Mouse (Mus musculus) forebrain, embryonic 16.5 days (tissue): ENCODE results near the gene Zbtb22. TPM values are rescaled to one million over a fixed set of nuclear protein-coding genes. Genes with fewer than 3 reads are reported as not detected.
A peak's percentile ranks its signal among the peaks of the same experiment; 100 is the strongest.

Experiments used
- ATAC-seq: fragments of 200-750 bp; cut with Nextera tagmentation; 2 replicates; pipeline ENCODE4 v1.8.0; 2017; ENCODE audit warnings: mild to moderate bottlenecking, moderate library complexity
- H3K27ac ChIP-seq: fragments of 300-500 bp; sonication (generic); 2 replicates; pipeline ENCODE4 v1.5.1; 2014; ENCODE audit warnings: low read length, control low read depth
- H3K27me3 ChIP-seq: fragments of 300-500 bp; sonication (generic); replicated peaks from 2 replicates; pipeline ENCODE4 v1.6.1; 2014; ENCODE audit warnings: low read length; ENCODE audit not compliant: control insufficient read depth, insufficient read depth
- H3K36me3 ChIP-seq: fragments of 300-500 bp; sonication (generic); 2 replicates; pipeline ENCODE4 v1.6.1; 2014; ENCODE audit not compliant: control insufficient read depth, insufficient read depth
- H3K4me1 ChIP-seq: fragments of 300-500 bp; sonication (generic); replicated peaks from 2 replicates; pipeline ENCODE4 v1.6.1; 2014; ENCODE audit warnings: low read length; ENCODE audit not compliant: control insufficient read depth, insufficient read depth
- H3K4me2 ChIP-seq: fragments of 300-500 bp; sonication (generic); 2 replicates; pipeline ENCODE4 v1.6.1; 2014; ENCODE audit warnings: mild to moderate bottlenecking, low read length, control low read depth
- H3K4me3 ChIP-seq: fragments of 300-500 bp; sonication (generic); replicated peaks from 2 replicates; pipeline ENCODE4 v1.5.1; 2014; ENCODE audit warnings: mild to moderate bottlenecking, low read length, control low read depth
- H3K9ac ChIP-seq: fragments of 300-500 bp; sonication (generic); replicated peaks from 2 replicates; pipeline ENCODE4 v1.6.1; 2014; ENCODE audit warnings: low read depth, low read length, control low read depth
- H3K9me3 ChIP-seq: fragments of 300-500 bp; sonication (generic); 2 replicates; pipeline ENCODE4 v1.6.1; 2016; ENCODE audit warnings: low read length; ENCODE audit not compliant: control insufficient read depth
- WGBS: fragments of 180-500 bp; shearing (Covaris S2); extraction: QIAGEN DNeasy Blood & Tissue Kit; methylation state at CpG from one replicate; pipeline ENCODE4 v1.1.7; 2014; 5-methylcytosine and 5-hydroxymethylcytosine counted together
- polyA plus RNA-seq: library from polyadenylated mRNA; unstranded; fragments of >200 nt; fragmentation: Nextera tagmentation; extraction: Ambion mirVana; gene quantifications from 2 replicates; pipeline ENCODE4 v1.2.1, GENCODE M21; 2015

Zbtb22 gene
- polyA plus RNA-seq, 1 experiment from 2014 or later, result 17.1 TPM

- H3K36me3 ChIP-seq, result peaks cover 25% of the 10 kb centered on the region
- ATAC-seq, result no peak
- peak overlapping the region; percentile 84 for H3K9ac ChIP-seq
- peaks cover 26% of the 10 kb centered on the region for H3K4me1 ChIP-seq
- no peaks in the 10 kb centered on the region for H3K27me3 ChIP-seq
- H3K9me3 ChIP-seq, result no peaks in the 10 kb centered on the region
- peak overlapping the region; percentile 74 for H3K4me3 ChIP-seq
- WGBS, result 52% methylated on average over 11 of the region's 11 CpGs
- peak overlapping the region; percentile 52 for H3K4me2 ChIP-seq
- no peak overlapping the region; the same call in 1 of the 2 replicates for H3K27ac ChIP-seq
Measured at GRCm38 (mm10) chr17:33910346-33911051, 5.2 kb upstream of the Zbtb22 start.

- no peak for ATAC-seq
- Histone ChIP-seq H3K4me1 (peaks cover 28% of the 10 kb centered on the region), H3K4me3 (no peak overlapping the region), H3K9me3 (no peaks in the 10 kb centered on the region), H3K9ac (no peak overlapping the region), H3K27ac (no peak overlapping the region), H3K27me3 (no peaks in the 10 kb centered on the region), H3K36me3 (peaks cover 25% of the 10 kb centered on the region), H3K4me2 (no peak overlapping the region)
- 94% methylated on average over 31 of the region's 31 CpGs for WGBS
Measured at GRCm38 (mm10) chr17:33911052-33911812, 4.5 kb upstream of the Zbtb22 start.

GRCm38 (mm10) chr17:33911813-33912414, 3.8 kb upstream of the Zbtb22 start:
- WGBS, result 90% methylated on average over 28 of the region's 28 CpGs
- H3K27ac ChIP-seq, result no peak overlapping the region
- H3K9ac ChIP-seq, result no peak overlapping the region
- peaks cover 25% of the 10 kb centered on the region for H3K36me3 ChIP-seq
- no peaks in the 10 kb centered on the region for H3K9me3 ChIP-seq
- no peaks in the 10 kb centered on the region for H3K27me3 ChIP-seq
- no peak for ATAC-seq
- H3K4me2 ChIP-seq, result no peak overlapping the region
- H3K4me3 ChIP-seq, result no peak overlapping the region
- peaks cover 33% of the 10 kb centered on the region for H3K4me1 ChIP-seq

- Histone ChIP-seq H3K4me2 (no peak overlapping the region), H3K27ac (no peak overlapping the region), H3K36me3 (peaks cover 25% of the 10 kb centered on the region), H3K9ac (no peak overlapping the region), H3K27me3 (no peaks in the 10 kb centered on the region), H3K4me1 (peaks cover 30% of the 10 kb centered on the region), H3K4me3 (no peak overlapping the region), H3K9me3 (no peaks in the 10 kb centered on the region)
- no peak for ATAC-seq
- WGBS, result 90% methylated on average over 10 of the region's 10 CpGs
Measured at GRCm38 (mm10) chr17:33913264-33913663, 2.4 kb upstream of the Zbtb22 start.

GRCm38 (mm10) chr17:33913905-33914304, 1.8 kb upstream of the Zbtb22 start:
- 96% methylated on average over 8 of the region's 8 CpGs for WGBS
- peaks cover 25% of the 10 kb centered on the region for H3K36me3 ChIP-seq
- no peak overlapping the region for H3K9ac ChIP-seq
- ATAC-seq, result no peak
- H3K27me3 ChIP-seq, result no peaks in the 10 kb centered on the region
- no peak overlapping the region for H3K27ac ChIP-seq
- H3K4me2 ChIP-seq, result no peak overlapping the region
- H3K4me1 ChIP-seq, result peaks cover 34% of the 10 kb centered on the region
- no peaks in the 10 kb centered on the region for H3K9me3 ChIP-seq
- H3K4me3 ChIP-seq, result no peak overlapping the region

GRCm38 (mm10) chr17:33914969-33915391, 724 bp upstream of the Zbtb22 start:
- no peak overlapping the region for H3K27ac ChIP-seq
- no peak for ATAC-seq
- H3K27me3 ChIP-seq, result no peaks in the 10 kb centered on the region
- H3K36me3 ChIP-seq, result peaks cover 25% of the 10 kb centered on the region
- H3K9ac ChIP-seq, result no peak overlapping the region
- peaks cover 43% of the 10 kb centered on the region for H3K4me1 ChIP-seq
- WGBS, result 60% methylated on average over 13 of the region's 13 CpGs
- peak overlapping the region; percentile 53; the same call in 1 of the 2 replicates for H3K4me3 ChIP-seq
- H3K9me3 ChIP-seq, result no peaks in the 10 kb centered on the region
- H3K4me2 ChIP-seq, result peak overlapping the region; percentile 66

- H3K27ac ChIP-seq, result peak overlapping the region; percentile 79
- peak overlapping the region; percentile 53 for H3K4me3 ChIP-seq
- peak overlapping the region; percentile 65 for H3K9ac ChIP-seq
- WGBS, result 2% methylated on average over 14 of the region's 20 CpGs
- peak; percentile 24 for ATAC-seq
- H3K4me2 ChIP-seq, result peak overlapping the region; percentile 66
- H3K36me3 ChIP-seq, result peaks cover 23% of the 10 kb centered on the region
- H3K27me3 ChIP-seq, result no peaks in the 10 kb centered on the region
- H3K4me1 ChIP-seq, result peaks cover 44% of the 10 kb centered on the region
- H3K9me3 ChIP-seq, result no peaks in the 10 kb centered on the region
Measured at GRCm38 (mm10) chr17:33916294-33916693, 590 bp downstream of the Zbtb22 start.

- H3K4me1 ChIP-seq, result peaks cover 44% of the 10 kb centered on the region
- ATAC-seq, result no peak
- H3K27me3 ChIP-seq, result no peaks in the 10 kb centered on the region
- WGBS, result 74% methylated on average over 31 of the region's 31 CpGs
- H3K4me2 ChIP-seq, result peak overlapping the region; percentile 66
- H3K9me3 ChIP-seq, result no peaks in the 10 kb centered on the region
- H3K27ac ChIP-seq, result no peak overlapping the region
- peaks cover 15% of the 10 kb centered on the region for H3K36me3 ChIP-seq
- peak overlapping the region; percentile 9; the same call in 1 of the 2 replicates for H3K9ac ChIP-seq
- peak overlapping the region; percentile 53 for H3K4me3 ChIP-seq
Measured at GRCm38 (mm10) chr17:33916847-33917655, 1.3 kb downstream of the Zbtb22 start.
